Mouse (Mus musculus) 3134 (cell line): ENCODE measurements around the gene Olfr497.

Experiments
- DNase-seq: peaks from one replicate; pipeline ENCODE4 v3.0.0-alpha.2; 2011; ENCODE audit warnings: low spot score; ENCODE audit not compliant: insufficient read length; ENCODE audit errors: extremely low read depth

Olfr497 gene

DNA sequence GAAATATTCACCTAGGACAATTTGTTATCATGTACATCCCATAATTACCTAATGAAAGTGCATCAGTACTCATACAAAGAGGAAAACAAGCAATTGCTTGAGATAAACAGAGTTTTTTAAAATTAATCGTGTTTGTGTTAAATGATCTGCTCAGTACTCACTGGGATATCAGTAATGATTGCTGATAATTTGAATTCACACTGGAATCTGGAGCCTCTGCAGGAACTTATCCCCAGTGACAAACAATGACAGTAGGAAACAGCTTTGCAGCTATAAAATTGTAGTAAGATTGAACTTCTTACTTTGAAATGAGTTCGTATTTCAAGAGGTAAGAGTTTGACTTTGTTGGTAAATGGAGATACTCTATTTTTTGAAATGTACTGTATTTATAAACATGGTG, at the start of gene Olfr497:
Gene Olfr497, plus strand, starts transcription at position 301 of the 400 bp plus-strand sequence.
- DNase-seq, result no peak

GRCm38 (mm10) chr7:108392867-108393266, 27.4 kb upstream of the Olfr497 start, which contains the start of gene Olfr495:
Gene Olfr495 (plus strand): TSS chr7:108393167.
- DNase-seq, result no peak

DNA sequence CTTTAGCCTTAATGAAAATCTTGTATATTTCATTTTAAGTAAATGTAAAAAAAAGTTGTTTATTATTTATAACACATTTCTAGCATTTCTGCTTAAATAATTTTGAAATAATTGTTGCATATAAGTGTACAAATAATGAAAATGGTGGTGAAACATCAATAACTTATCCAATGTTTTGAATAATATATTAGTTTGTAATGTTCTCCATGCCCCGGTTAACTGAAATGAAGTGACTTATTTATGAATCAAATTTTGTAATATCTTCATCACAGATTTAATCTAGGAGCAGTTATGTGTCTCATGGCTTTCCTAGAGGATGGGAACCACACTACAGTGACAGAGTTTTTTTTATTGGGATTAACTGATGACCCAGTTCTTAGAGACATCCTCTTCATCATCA, 44.8 kb downstream of the Olfr497 start, which contains the start of gene Olfr498:
Gene Olfr498, plus strand, starts transcription at position 301 of the 400 bp plus-strand sequence.
- no peak for DNase-seq
